Mouse (Mus musculus): Measurements from ENCODE around the gene Cdk13. TPM values are rescaled to one million over a fixed set of nuclear protein-coding genes. Genes with fewer than 3 reads are reported as not detected.

Cdk13 gene
- total RNA-seq (2023): 100 to 1,000 TPM; 157 to 159 TPM

GRCm38 (mm10) chr13:17804909-17805613, at the start of gene Cdk13:
Gene Cdk13 (minus strand): TSS chr13:17805097.

GRCm38 (mm10) chr13:17694911-17695699, 109.8 kb downstream of the Cdk13 start, which contains the start of the genes Mplkip and Sugct:
Gene Mplkip (plus strand): TSS chr13:17695192.
Gene Sugct (minus strand): TSS chr13:17695553.

Other genes starting within 250 kb of the Cdk13 start
- 10 to 100 TPM; 21.5 to 32.8 TPM for gene Mplkip, start 109.9 kb downstream of the Cdk13 start, total RNA-seq (2023)
- under 1 TPM; 0.39 to 0.52 TPM for gene Sugct, start 109.5 kb downstream of the Cdk13 start, total RNA-seq (2023)
- gene Rala, start 139.1 kb upstream of the Cdk13 start, total RNA-seq (2023): 10 to 100 TPM; 26.4 to 27.4 TPM
- 1 to 10 TPM; 7.8 to 8.8 TPM for gene Yae1d1, start 188.3 kb upstream of the Cdk13 start, total RNA-seq (2023)

All from T-cell, adult 66 days (primary cell).